Mouse (Mus musculus) kidney, embryonic 16.5 days (tissue): ENCODE measurements at regions not wholly inside any gene's neighbourhood (a gene's known extent, or its start where the extent isn't known, plus 50 kb on each side); places are given as distances from the start of the nearest gene placed in this dataset.

Experiments used
- ATAC-seq: fragments of 200-750 bp; cut with Nextera tagmentation; 2 replicates; pipeline ENCODE4 v1.8.0; 2017; ENCODE audit warnings: moderate TSS enrichment; ENCODE audit not compliant: low FRiP score, low TSS enrichment
- H3K27ac ChIP-seq: fragments of 300-500 bp; sonication (generic); 2 replicates; pipeline ENCODE4 v1.5.1; 2014; ENCODE audit warnings: low read length
- H3K27me3 ChIP-seq: fragments of 300-500 bp; sonication (generic); 2 replicates; pipeline ENCODE4 v1.6.1; 2014; ENCODE audit warnings: low read length, control low read depth, mixed read lengths; ENCODE audit not compliant: insufficient read depth
- H3K36me3 ChIP-seq: fragments of 300-500 bp; sonication (generic); 2 replicates; pipeline ENCODE4 v1.6.1; 2014; ENCODE audit warnings: low read length, control low read depth, mixed read lengths; ENCODE audit not compliant: insufficient read depth
- H3K4me1 ChIP-seq: fragments of 300-500 bp; sonication (generic); 2 replicates; pipeline ENCODE4 v1.6.1; 2014; ENCODE audit warnings: low read length, control low read depth, mixed read lengths; ENCODE audit not compliant: insufficient read depth
- H3K4me2 ChIP-seq: fragments of 300-500 bp; sonication (generic); replicated peaks from 2 replicates; pipeline ENCODE4 v1.6.1; 2014; ENCODE audit warnings: low read depth, low read length
- H3K4me3 ChIP-seq: fragments of 300-500 bp; sonication (generic); 2 replicates; pipeline ENCODE4 v1.5.1; 2014; ENCODE audit warnings: mild to moderate bottlenecking, low read length
- H3K9ac ChIP-seq: fragments of 300-500 bp; sonication (generic); replicated peaks from 2 replicates; pipeline ENCODE4 v1.6.1; 2014; ENCODE audit warnings: low read length
- H3K9me3 ChIP-seq: fragments of 300-500 bp; sonication (generic); 2 replicates; pipeline ENCODE4 v1.6.1; 2016; ENCODE audit warnings: low read length, control low read depth
- WGBS: fragments of 180-500 bp; shearing (Covaris S2); extraction: QIAGEN DNeasy Blood & Tissue Kit; methylation state at CpG from one replicate; pipeline ENCODE4 v1.1.7; 2014; 5-methylcytosine and 5-hydroxymethylcytosine counted together

DNA sequence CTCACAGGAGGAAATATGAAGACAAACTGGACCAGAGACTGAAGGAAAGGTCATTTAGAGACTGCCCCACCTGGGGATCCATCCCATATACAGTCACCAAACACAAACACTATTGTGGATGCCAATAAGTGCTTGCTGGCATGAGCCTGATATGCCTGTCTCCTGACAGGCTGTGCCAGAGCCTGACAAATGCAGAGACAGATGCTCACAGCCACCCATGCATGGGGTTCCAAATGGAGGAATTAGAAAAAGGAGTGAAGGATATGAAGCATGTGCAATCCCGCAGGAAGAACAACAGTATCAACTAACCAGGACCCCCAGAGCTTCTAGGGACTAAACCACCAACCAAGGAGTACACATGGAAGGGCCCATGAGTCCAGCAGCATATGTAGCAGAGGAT lies 505.9 kb downstream of the Gm6685 start:
- ATAC-seq: no peak
- Histone ChIP-seq H3K27ac (no peak overlapping the region), H3K4me3 (no peak overlapping the region), H3K36me3 (no peaks in the 10 kb centered on the region), H3K9ac (no peak overlapping the region), H3K4me2 (no peak overlapping the region), H3K9me3 (no peaks in the 10 kb centered on the region), H3K4me1 (no peaks in the 10 kb centered on the region), H3K27me3 (no peaks in the 10 kb centered on the region)
- WGBS: 74% methylated on average over 1 of the region's 1 CpGs

DNA sequence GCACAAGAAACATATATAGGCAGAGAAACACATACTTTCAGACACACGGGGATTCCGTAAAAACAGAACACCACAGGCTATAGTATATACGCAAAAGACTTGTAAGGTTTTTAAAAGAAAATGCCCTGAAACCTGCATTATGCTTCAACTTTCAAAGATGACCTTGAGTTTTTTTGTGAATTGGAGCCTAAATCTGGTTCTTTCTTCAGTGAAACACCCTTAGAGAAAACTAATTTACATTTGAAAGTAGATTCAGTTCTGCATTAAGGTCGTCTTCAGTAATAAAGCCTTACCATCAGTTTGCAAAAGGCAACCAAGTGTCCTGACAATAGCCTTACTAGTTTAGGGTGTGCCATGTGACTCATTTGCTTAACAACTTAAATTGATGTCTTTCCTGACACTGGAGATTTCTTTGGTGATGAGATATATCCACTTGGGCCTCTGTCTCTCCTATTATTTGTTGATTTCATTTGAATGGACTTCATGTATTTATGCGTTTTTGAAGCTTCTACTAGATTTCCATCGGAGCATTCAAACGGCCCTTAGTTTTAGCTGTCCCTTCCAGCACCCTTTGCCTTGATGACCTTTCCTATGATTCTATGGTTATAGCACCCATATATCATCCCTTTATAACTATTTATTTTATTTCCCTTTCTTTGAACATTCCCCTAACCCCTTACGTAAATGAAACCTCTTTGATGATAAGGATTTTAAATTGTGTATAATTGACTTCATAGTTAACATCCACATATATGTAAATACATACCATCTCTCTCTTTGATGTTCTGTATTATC lies 539.6 kb downstream of the Gm6685 start:
- WGBS: 69% methylated on average over 8 of the region's 8 CpGs
- H3K36me3 ChIP-seq: no peaks in the 10 kb centered on the region
- no peak overlapping the region for H3K27ac ChIP-seq
- H3K9me3 ChIP-seq: no peaks in the 10 kb centered on the region
- H3K9ac ChIP-seq: no peak overlapping the region
- no peak for ATAC-seq
- H3K4me3 ChIP-seq: no peak overlapping the region
- no peaks in the 10 kb centered on the region for H3K4me1 ChIP-seq
- no peaks in the 10 kb centered on the region for H3K27me3 ChIP-seq
- H3K4me2 ChIP-seq: no peak overlapping the region

DNA sequence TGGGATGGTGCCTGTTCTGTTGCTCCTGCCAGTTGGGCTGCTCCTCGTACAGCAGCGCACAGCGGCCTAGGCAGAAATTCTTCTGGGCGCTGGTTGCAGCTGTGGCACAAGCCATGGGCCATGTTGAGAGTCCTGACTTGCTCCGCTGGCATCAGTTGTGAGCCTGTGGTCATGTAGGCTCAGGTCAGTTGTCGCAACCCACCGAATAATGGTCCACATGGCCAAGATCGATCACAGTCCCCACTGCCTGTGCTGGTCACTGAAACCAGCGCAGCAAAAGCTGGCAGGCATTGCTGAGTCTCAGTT lies 585.8 kb downstream of the Gm6685 start:
- H3K9ac ChIP-seq: no peak overlapping the region

DNA sequence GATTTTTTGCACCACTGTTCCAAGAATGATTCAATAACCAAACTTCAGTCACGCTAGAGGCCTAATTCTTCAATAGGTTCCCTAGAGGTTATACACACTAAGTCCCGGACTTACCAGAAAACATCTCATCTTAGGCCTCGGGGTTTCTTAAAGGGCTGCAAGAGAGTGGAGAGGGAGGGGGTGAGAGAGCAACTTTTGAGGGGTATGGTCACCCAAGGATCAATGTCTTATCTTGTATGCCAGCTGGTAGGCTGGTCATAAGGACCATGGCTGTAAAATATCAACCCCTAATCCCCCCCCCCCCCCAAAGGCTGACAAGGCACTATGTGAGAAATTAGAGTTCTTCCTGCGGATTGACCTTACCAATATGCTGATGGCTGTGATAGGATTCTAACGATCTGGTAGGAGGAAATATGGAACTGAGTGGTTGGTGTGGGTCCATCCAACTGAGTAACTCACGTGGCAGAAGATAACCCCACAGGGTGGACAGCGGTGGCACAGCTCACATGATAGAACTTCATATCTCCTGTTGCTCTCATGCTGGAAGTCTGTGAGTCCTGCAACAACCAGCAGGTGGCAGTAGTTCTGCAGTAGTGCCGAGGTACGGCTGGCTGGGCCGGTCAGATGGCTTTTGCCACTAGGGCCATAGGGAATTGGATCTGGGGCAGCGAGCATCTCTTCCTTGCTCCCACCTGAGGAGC lies 586.3 kb downstream of the Gm6685 start:
- Histone ChIP-seq H3K9ac (no peak overlapping the region), H3K4me1 (no peaks in the 10 kb centered on the region), H3K9me3 (no peaks in the 10 kb centered on the region), H3K4me3 (no peak overlapping the region), H3K27ac (no peak overlapping the region), H3K27me3 (no peaks in the 10 kb centered on the region), H3K4me2 (no peak overlapping the region), H3K36me3 (no peaks in the 10 kb centered on the region)
- WGBS: 43% methylated on average over 11 of the region's 11 CpGs
- ATAC-seq: peak; percentile 65; the same call in 1 of the 2 replicates

More for the DNA sequence above, 585.8 kb downstream of the Gm6685 start:
- Histone ChIP-seq H3K27ac (no peak overlapping the region), H3K9me3 (no peaks in the 10 kb centered on the region), H3K4me3 (no peak overlapping the region), H3K27me3 (no peaks in the 10 kb centered on the region), H3K4me1 (no peaks in the 10 kb centered on the region), H3K4me2 (no peak overlapping the region), H3K36me3 (no peaks in the 10 kb centered on the region)
- no peak for ATAC-seq
- 83% methylated on average over 9 of the region's 9 CpGs for WGBS

DNA sequence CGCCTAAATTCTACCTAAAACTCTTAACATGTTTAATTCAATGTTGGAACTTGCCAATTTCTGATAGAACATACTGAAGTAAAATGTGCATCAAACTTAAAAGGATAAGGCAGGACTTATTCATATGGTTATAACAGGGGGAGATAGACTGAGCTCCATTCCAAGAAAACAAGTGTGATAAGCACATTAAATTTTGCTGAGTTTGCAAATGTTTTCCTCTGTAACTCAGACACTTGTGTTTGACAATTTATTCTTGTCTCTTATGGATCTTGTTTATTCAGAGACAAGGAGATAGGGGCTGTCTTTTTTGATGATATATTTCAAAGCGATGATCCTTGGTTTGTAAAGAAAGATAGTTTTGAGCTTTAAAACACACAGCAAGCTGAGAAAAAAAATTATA lies 613.6 kb downstream of the Gm6685 start:
- WGBS: 94% methylated on average over 2 of the region's 2 CpGs
- no peaks in the 10 kb centered on the region for H3K4me1 ChIP-seq
- H3K27me3 ChIP-seq: no peaks in the 10 kb centered on the region
- H3K36me3 ChIP-seq: no peaks in the 10 kb centered on the region
- H3K4me2 ChIP-seq: no peak overlapping the region
- no peak overlapping the region for H3K27ac ChIP-seq
- no peak for ATAC-seq
- no peak overlapping the region for H3K4me3 ChIP-seq
- H3K9ac ChIP-seq: no peak overlapping the region
- H3K9me3 ChIP-seq: no peaks in the 10 kb centered on the region

DNA sequence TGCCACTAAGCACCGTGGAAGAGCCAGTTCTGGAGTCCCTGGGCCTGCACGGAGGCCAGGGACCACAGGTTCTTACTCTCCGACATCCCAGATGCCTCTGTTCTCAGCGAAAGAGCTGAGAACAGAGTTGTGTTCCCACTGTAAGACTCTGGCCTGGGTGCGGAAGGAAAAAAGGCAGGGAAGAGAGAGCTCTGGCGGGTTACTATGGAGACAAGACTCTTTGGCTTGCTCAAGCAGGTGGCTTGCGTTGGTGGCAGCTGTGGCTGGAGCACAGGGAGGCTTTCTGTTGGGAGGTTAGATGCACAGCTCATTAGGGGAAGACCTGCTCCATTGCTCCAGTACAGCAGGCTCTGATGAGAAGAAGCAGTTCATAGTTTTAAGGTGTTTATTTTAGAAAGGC lies 618.3 kb downstream of the Gm6685 start:
- H3K4me3 ChIP-seq: no peak overlapping the region
- H3K9me3 ChIP-seq: no peaks in the 10 kb centered on the region
- H3K9ac ChIP-seq: no peak overlapping the region
- no peak overlapping the region for H3K4me2 ChIP-seq
- no peaks in the 10 kb centered on the region for H3K4me1 ChIP-seq
- no peak overlapping the region for H3K27ac ChIP-seq
- no peaks in the 10 kb centered on the region for H3K36me3 ChIP-seq
- WGBS: 76% methylated on average over 7 of the region's 7 CpGs
- no peak for ATAC-seq
- no peaks in the 10 kb centered on the region for H3K27me3 ChIP-seq

DNA sequence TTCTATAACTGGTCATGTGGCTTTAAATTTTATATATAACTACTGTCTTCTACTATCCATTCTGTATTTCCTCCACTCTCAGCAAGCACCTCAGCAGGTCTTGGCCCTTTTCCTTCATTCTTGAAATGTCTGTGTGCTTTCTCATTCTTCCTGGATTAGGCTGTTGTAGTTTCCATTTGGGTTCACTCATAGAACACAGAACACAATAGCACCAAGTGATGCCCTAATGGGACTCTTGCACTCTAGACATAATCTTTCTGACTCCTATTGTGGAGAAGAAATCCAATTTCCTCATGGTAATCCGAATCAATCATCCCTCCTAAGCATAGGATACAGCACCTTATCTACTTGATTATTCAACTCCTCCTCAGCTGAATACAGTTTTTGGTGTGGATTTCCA lies 667.2 kb downstream of the Gm6685 start:
- WGBS: 66% methylated on average over 1 of the region's 1 CpGs
- Histone ChIP-seq H3K9me3 (no peaks in the 10 kb centered on the region), H3K4me2 (no peak overlapping the region), H3K4me3 (no peak overlapping the region), H3K27me3 (no peaks in the 10 kb centered on the region), H3K9ac (no peak overlapping the region), H3K36me3 (no peaks in the 10 kb centered on the region), H3K4me1 (no peaks in the 10 kb centered on the region), H3K27ac (no peak overlapping the region)
- no peak for ATAC-seq
